Comparison of ENCODE assay signal across 19 mouse cellular contexts in genomic region chr1:35959729-35960128, GRCm38 (mm10).
DNase-seq lines count a peak whose midpoint lies in the region; ATAC-seq lines count a peak whose summit lies in the region.
"Had no signal": no experiment of that assay in that cellular context is flagged by ENCODE, and none has a peak within 500 bp of the region (broad histone marks: within the 10 kb centered on the region; RNA-seq: fewer than 3 reads in every experiment).

No protein-coding gene starts in this region.

- no peak overlapping the region for H3K9ac ChIP-seq in liver, embryonic 11.5 days (ENCODE audit: low read depth, low read length)
- H3K9ac ChIP-seq: embryonic facial prominence, embryonic 13.5 days; forebrain, embryonic 12.5 days; hindbrain, embryonic 12.5 days had no signal

- no peaks in the 10 kb centered on the region for H3K36me3 ChIP-seq in liver, embryonic 11.5 days (ENCODE audit: control insufficient read depth, insufficient read depth, low read length)
- H3K36me3 ChIP-seq: embryonic facial prominence, embryonic 13.5 days; forebrain, embryonic 12.5 days; heart, embryonic 10.5 days; hindbrain, embryonic 12.5 days had no signal

- DNase-seq in left cerebral cortex, postnatal 4 days = peak; percentile 17
- no peak for DNase-seq in left cerebral cortex, adult 8-10 months (ENCODE audit: low spot score in 2 of 2)
- DNase-seq in cerebellum, adult 8-10 months = peak; percentile 72
- DNase-seq in cerebellum, postnatal 14 days = peak; percentile 83
- no peak for DNase-seq in liver, embryonic 11.5 days (ENCODE audit: low spot score)
- no peak for DNase-seq in natural killer cell, adult 2 months (ENCODE audit: low spot score in 2 of 2)
- DNase-seq in layer of hippocampus, adult 9-11 months = no peak
- DNase-seq: gastrocnemius, postnatal 10 days; heart, adult 18-20 months; heart, postnatal 10 days; heart, postnatal 4 days had no signal

- H3K4me1 ChIP-seq in liver, embryonic 11.5 days (replicated peaks; ENCODE audit: control insufficient read depth, insufficient read depth, low read length) = no peaks in the 10 kb centered on the region

- no peak overlapping the region for H3K27ac ChIP-seq in liver, embryonic 11.5 days (ENCODE audit: low read depth, low read length)
- H3K27ac ChIP-seq: embryonic facial prominence, embryonic 13.5 days; forebrain, embryonic 12.5 days; hindbrain, embryonic 12.5 days had no signal

- no peak overlapping the region for H3K4me3 ChIP-seq in liver, embryonic 11.5 days (ENCODE audit: low read depth, low read length)
- H3K4me3 ChIP-seq: embryonic facial prominence, embryonic 13.5 days; forebrain, embryonic 12.5 days; heart, embryonic 10.5 days; hindbrain, embryonic 12.5 days had no signal

- intact Hi-C loops in left cerebral cortex, postnatal 4 days (cut with DNase I) = no loop called here

- ATAC-seq in liver, embryonic 11.5 days (replicated peaks; ENCODE audit: low FRiP score) = no peak
- ATAC-seq: forebrain, embryonic 16.5 days; hindbrain, embryonic 16.5 days; inflammation-experienced regulatory T-cells, adult 6 months; intestine, postnatal 0 days had no signal

- 78% methylated on average over 4 of the region's 4 CpGs for WGBS in liver, embryonic 11.5 days

- no peaks in the 10 kb centered on the region for H3K27me3 ChIP-seq in liver, embryonic 11.5 days (replicated peaks; ENCODE audit: control insufficient read depth, insufficient read depth, low read length)
- H3K27me3 ChIP-seq: embryonic facial prominence, embryonic 13.5 days; forebrain, embryonic 12.5 days; hindbrain, embryonic 12.5 days had no signal

- no peaks in the 10 kb centered on the region for H3K9me3 ChIP-seq in liver, embryonic 11.5 days (ENCODE audit: control insufficient read depth, low read length)
- H3K9me3 ChIP-seq: embryonic facial prominence, embryonic 13.5 days; heart, embryonic 10.5 days had no signal

- H3K4me2 ChIP-seq in liver, embryonic 11.5 days = no peak overlapping the region
- H3K4me2 ChIP-seq: embryonic facial prominence, embryonic 13.5 days; forebrain, embryonic 12.5 days; hindbrain, embryonic 12.5 days had no signal

Comparison
In these comparisons a context has a peak if more than half of its experiments do, and no peak if none do; other contexts are left out.
1. DNase-seq: peak in left cerebral cortex, postnatal 4 days (single experiment), cerebellum, adult 8-10 months (single experiment) and cerebellum, postnatal 14 days (2 of 2); none in left cerebral cortex, adult 8-10 months (0 of 2), liver, embryonic 11.5 days (single experiment), natural killer cell, adult 2 months (0 of 2) and layer of hippocampus, adult 9-11 months (single experiment).